Mouse (Mus musculus) kidney, adult 2 months (tissue): ENCODE measurements around the gene Bcas3.

ENCODE experiments used
- CTCF ChIP-seq: fragments of 200-500 bp; conservative IDR thresholded peaks from 2 replicates; pipeline ENCODE4 v1.5.1; 2011; ENCODE audit warnings: low read depth, mild to moderate bottlenecking, control low read depth, low read length, moderate library complexity, mixed read lengths; ENCODE audit not compliant: insufficient read depth, insufficient read length
- POLR2A ChIP-seq: fragments of 200-500 bp; IDR thresholded peaks from one replicate; pipeline ENCODE4 v1.6.1; 2011; ENCODE audit warnings: low read depth, low read length, control low read depth

- TF ChIP-seq CTCF (no peak), POLR2A (no peak)
These were observed 219.6 kb downstream of the Bcas3 start for GRCm38 (mm10) chr11:85572590-85572989.
